Mouse (Mus musculus) lung, embryonic 14.5 days (tissue): Measurements from ENCODE around the gene Kcnq4. TPM values are rescaled to one million over a fixed set of nuclear protein-coding genes. Genes with fewer than 3 reads are reported as not detected.

Source experiments
- ATAC-seq: fragments of 200-750 bp; cut with Nextera tagmentation; 2 replicates; pipeline ENCODE4 v1.8.0; 2017; ENCODE audit warnings: mild to moderate bottlenecking, moderate TSS enrichment, moderate library complexity; ENCODE audit not compliant: insufficient read depth
- DNase-seq: peaks from one replicate; pipeline ENCODE4 v3.0.0-alpha.2; 2015
- H3K27ac ChIP-seq: fragments of 300-500 bp; sonication (generic); 2 replicates; pipeline ENCODE4 v1.5.1; 2014; ENCODE audit warnings: low read depth, mild to moderate bottlenecking, moderate library complexity
- H3K27me3 ChIP-seq: fragments of 300-500 bp; sonication (generic); 2 replicates; pipeline ENCODE4 v1.6.1; 2014; ENCODE audit warnings: low read length, control low read depth; ENCODE audit not compliant: insufficient read depth
- H3K36me3 ChIP-seq: fragments of 300-500 bp; sonication (generic); 2 replicates; pipeline ENCODE4 v1.6.1; 2014; ENCODE audit warnings: control low read depth; ENCODE audit not compliant: insufficient read depth
- H3K4me1 ChIP-seq: fragments of 300-500 bp; sonication (generic); 2 replicates; pipeline ENCODE4 v1.6.1; 2014; ENCODE audit warnings: antibody characterized with exemption, control low read depth; ENCODE audit not compliant: insufficient read depth
- H3K4me2 ChIP-seq: fragments of 300-500 bp; sonication (generic); 2 replicates; pipeline ENCODE4 v1.6.1; 2014; ENCODE audit warnings: mild to moderate bottlenecking
- H3K4me3 ChIP-seq: fragments of 300-500 bp; sonication (generic); 2 replicates; pipeline ENCODE4 v1.5.1; 2014; ENCODE audit warnings: low read depth, low read length
- H3K9ac ChIP-seq: fragments of 300-500 bp; sonication (generic); 2 replicates; pipeline ENCODE4 v1.6.1; 2014
- H3K9me3 ChIP-seq: fragments of 300-500 bp; sonication (generic); 2 replicates; pipeline ENCODE4 v1.6.1; 2016; ENCODE audit warnings: low read depth, low read length, control low read depth
- CTCF ChIP-seq: IDR thresholded peaks from 2 replicates; pipeline ENCODE4 v1.5.1; 2016; ENCODE audit warnings: antibody characterized with exemption, low read depth
- WGBS: fragments of 180-500 bp; shearing (Covaris S2); extraction: QIAGEN DNeasy Blood & Tissue Kit; methylation state at CpG from one replicate; pipeline ENCODE4 v1.1.7; 2014; 5-methylcytosine and 5-hydroxymethylcytosine counted together
- polyA plus RNA-seq: library from polyadenylated mRNA; unstranded; fragments of >200 nt; fragmentation: Nextera tagmentation; extraction: Ambion mirVana; gene quantifications from 2 replicates; pipeline ENCODE4 v1.2.1, GENCODE M21; 2014

Gene Kcnq4
- polyA plus RNA-seq, 1 experiment from 2014 or later: 4.5 TPM

DNA sequence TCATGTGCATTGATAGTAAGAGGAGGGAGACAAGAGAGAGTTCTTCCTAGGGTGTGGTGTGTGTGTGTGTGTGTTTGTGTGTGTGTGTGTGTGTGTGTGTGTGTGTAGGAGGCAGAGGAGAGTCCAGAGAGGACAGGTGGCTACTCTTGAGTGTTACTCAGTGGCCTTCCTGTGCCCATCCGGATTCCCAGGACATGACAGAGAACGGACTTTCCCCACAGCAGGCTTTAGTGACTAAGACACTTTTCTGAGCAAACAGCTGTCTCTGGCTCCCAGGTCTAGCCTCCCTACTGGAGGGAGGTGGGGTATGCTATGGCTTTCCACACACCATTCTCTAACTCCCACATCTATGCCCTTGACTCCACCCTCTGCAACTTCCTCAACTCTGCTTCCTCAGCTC, 1.2 kb upstream of the Kcnq4 start:
- H3K27ac ChIP-seq: no peak overlapping the region
- no peaks in the 10 kb centered on the region for H3K4me1 ChIP-seq
- peaks cover 58% of the 10 kb centered on the region for H3K27me3 ChIP-seq
- no peak overlapping the region for H3K4me2 ChIP-seq
- no peaks in the 10 kb centered on the region for H3K36me3 ChIP-seq
- ATAC-seq (no peak), DNase-seq (no peak)
- no peaks in the 10 kb centered on the region for H3K9me3 ChIP-seq
- no peak for TF ChIP-seq CTCF
- no peak overlapping the region for H3K9ac ChIP-seq
- H3K4me3 ChIP-seq: no peak overlapping the region
- 23% methylated on average over 2 of the region's 2 CpGs for WGBS

- Histone ChIP-seq H3K9ac (peak overlapping the region; percentile 58), H3K4me3 (peak overlapping the region; percentile 65), H3K27ac (no peak overlapping the region), H3K27me3 (peaks cover 60% of the 10 kb centered on the region), H3K9me3 (no peaks in the 10 kb centered on the region), H3K36me3 (no peaks in the 10 kb centered on the region), H3K4me1 (no peaks in the 10 kb centered on the region), H3K4me2 (peak overlapping the region; percentile 99)
- WGBS: under 1% methylated on average over 72 of the region's 75 CpGs
- peak; percentile 41 for ATAC-seq
- DNase-seq: no peak
- TF ChIP-seq CTCF: no peak
Measured at GRCm38 (mm10) chr4:120747243-120747792, 1.1 kb downstream of the Kcnq4 start.

DNA sequence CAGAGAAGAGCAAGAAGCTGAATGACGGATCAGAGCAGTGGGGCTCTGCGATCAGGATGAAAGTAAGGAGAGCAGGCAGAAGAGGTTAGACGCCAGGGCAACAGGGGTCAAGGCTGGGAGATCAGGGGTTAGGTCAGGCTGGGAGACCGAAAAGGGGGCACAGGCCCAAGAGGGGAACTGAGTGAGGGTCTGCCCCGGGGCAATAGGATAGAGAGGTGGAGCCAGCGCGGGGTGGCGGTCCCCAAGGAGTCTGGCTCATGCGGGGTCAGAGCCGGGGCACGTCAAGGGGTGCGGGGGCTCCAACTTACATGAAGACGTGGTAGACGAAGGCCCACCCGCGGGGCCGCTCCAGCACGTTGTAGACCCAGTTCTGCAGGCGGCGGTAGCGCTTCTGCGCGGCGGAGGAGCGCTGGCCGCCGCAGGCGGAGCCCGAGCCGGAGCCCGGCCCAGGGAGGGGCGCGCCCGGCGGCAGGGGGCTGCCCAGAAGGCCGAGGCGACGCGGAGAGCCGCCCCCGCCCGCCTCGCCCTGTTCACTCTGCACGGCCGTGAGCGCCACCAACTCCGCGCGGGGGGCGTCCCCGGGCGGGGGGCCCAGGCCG, 1.8 kb downstream of the Kcnq4 start:
- Histone ChIP-seq H3K9ac (peak overlapping the region; percentile 58), H3K4me1 (no peaks in the 10 kb centered on the region), H3K27ac (no peak overlapping the region), H3K36me3 (no peaks in the 10 kb centered on the region), H3K27me3 (peaks cover 60% of the 10 kb centered on the region), H3K4me3 (peak overlapping the region; percentile 65), H3K4me2 (peak overlapping the region; percentile 99), H3K9me3 (no peaks in the 10 kb centered on the region)
- DNase-seq (peak; percentile 61), ATAC-seq (peak; percentile 64)
- TF ChIP-seq CTCF: no peak
- 10% methylated on average over 30 of the region's 53 CpGs for WGBS

GRCm38 (mm10) chr4:120745731-120746551, 2.5 kb downstream of the Kcnq4 start:
- Histone ChIP-seq H3K9ac (no peak overlapping the region), H3K4me1 (no peaks in the 10 kb centered on the region), H3K4me2 (peak overlapping the region; percentile 99), H3K4me3 (peak overlapping the region; percentile 65), H3K27ac (no peak overlapping the region), H3K9me3 (no peaks in the 10 kb centered on the region), H3K36me3 (no peaks in the 10 kb centered on the region), H3K27me3 (peaks cover 57% of the 10 kb centered on the region)
- ATAC-seq (no peak), DNase-seq (no peak)
- no peak for TF ChIP-seq CTCF
- WGBS: 36% methylated on average over 10 of the region's 10 CpGs

GRCm38 (mm10) chr4:120743636-120744035, 4.8 kb downstream of the Kcnq4 start:
- H3K27ac ChIP-seq: no peak overlapping the region
- no peak overlapping the region for H3K9ac ChIP-seq
- no peak for DNase-seq
- H3K36me3 ChIP-seq: no peaks in the 10 kb centered on the region
- TF ChIP-seq CTCF: no peak
- 24% methylated on average over 3 of the region's 3 CpGs for WGBS
- H3K27me3 ChIP-seq: peaks cover 36% of the 10 kb centered on the region
- H3K4me2 ChIP-seq: no peak overlapping the region
- no peak overlapping the region for H3K4me3 ChIP-seq
- no peak for ATAC-seq
- no peaks in the 10 kb centered on the region for H3K9me3 ChIP-seq
- no peaks in the 10 kb centered on the region for H3K4me1 ChIP-seq

GRCm38 (mm10) chr4:120741303-120741702, 7.1 kb downstream of the Kcnq4 start:
- WGBS: 75% methylated on average over 6 of the region's 6 CpGs
- no peak for DNase-seq

DNA sequence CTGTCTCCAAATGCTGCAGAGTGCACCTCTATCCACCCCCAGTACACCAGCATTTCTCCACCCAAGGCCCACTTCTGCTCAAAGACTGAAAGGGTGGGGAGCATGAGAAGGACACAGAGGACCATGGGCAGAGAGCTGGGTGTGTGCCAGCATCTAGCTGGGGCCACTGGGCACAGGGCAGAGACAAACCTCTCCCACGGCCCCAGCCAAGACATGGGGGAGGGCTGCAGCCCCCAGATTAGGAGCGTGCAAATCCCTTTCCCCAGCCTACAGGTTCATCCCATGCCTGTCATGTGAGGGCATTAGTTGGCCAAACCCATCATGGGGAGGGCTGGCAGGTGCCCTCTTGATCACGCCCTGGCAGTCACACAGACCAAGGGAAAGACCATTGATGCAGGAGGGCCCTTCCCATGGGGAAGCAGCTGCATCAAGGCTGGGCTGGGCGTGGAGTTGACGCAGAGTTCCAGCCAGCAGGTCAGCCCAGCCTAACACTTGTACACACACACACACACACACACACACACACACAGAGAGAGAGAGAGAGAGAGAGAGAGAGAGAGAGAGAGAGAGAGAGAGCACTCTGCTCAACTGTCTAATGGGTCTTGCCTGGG, 14.3 kb downstream of the Kcnq4 start:
- H3K36me3 ChIP-seq: no peaks in the 10 kb centered on the region
- peaks cover 16% of the 10 kb centered on the region; the same call in 1 of the 2 replicates for H3K4me1 ChIP-seq
- 68% methylated on average over 5 of the region's 5 CpGs for WGBS
- H3K27me3 ChIP-seq: peaks cover 15% of the 10 kb centered on the region
- H3K4me3 ChIP-seq: no peak overlapping the region
- H3K9me3 ChIP-seq: no peaks in the 10 kb centered on the region
- ATAC-seq (no peak), DNase-seq (no peak)
- H3K27ac ChIP-seq: no peak overlapping the region
- TF ChIP-seq CTCF: no peak
- H3K4me2 ChIP-seq: no peak overlapping the region
- no peak overlapping the region for H3K9ac ChIP-seq

More at GRCm38 (mm10) chr4:120741303-120741702, 7.1 kb downstream of the Kcnq4 start:
- Histone ChIP-seq H3K4me2 (no peak overlapping the region), H3K27ac (no peak overlapping the region), H3K4me3 (no peak overlapping the region), H3K4me1 (no peaks in the 10 kb centered on the region), H3K9ac (no peak overlapping the region), H3K36me3 (no peaks in the 10 kb centered on the region), H3K27me3 (peaks cover 15% of the 10 kb centered on the region), H3K9me3 (no peaks in the 10 kb centered on the region)
- no peak for ATAC-seq
- TF ChIP-seq CTCF: no peak
